In genomic region chr13:57269614-57270013, GRCm38 (mm10) we compare ENCODE assay signal across 8 mouse cellular contexts.
DNase-seq lines count a peak whose midpoint lies in the region; ATAC-seq lines count a peak whose summit lies in the region.

No protein-coding gene starts in this region.

- no peaks in the 10 kb centered on the region for H3K9me3 ChIP-seq in forebrain, embryonic 11.5 days (ENCODE audit: control insufficient read depth, low read length)
- H3K9me3 ChIP-seq in intestine, embryonic 14.5 days (ENCODE audit: control insufficient read depth, low read length), result no peaks in the 10 kb centered on the region

- H3K36me3 ChIP-seq in forebrain, embryonic 11.5 days (ENCODE audit: control insufficient read depth, insufficient read depth, low read length), result no peaks in the 10 kb centered on the region
- H3K36me3 ChIP-seq in intestine, embryonic 14.5 days (ENCODE audit: control insufficient read depth, insufficient read depth, low read length), result no peaks in the 10 kb centered on the region

- no peaks in the 10 kb centered on the region for H3K27me3 ChIP-seq in forebrain, embryonic 11.5 days (ENCODE audit: control insufficient read depth, insufficient read depth, low read length)
- no peaks in the 10 kb centered on the region for H3K27me3 ChIP-seq in intestine, embryonic 14.5 days (replicated peaks; ENCODE audit: control insufficient read depth, insufficient read depth, low read length)

- no peak overlapping the region for H3K4me2 ChIP-seq in forebrain, embryonic 11.5 days (ENCODE audit: low read depth, low read length, severe bottlenecking)
- H3K4me2 ChIP-seq in intestine, embryonic 14.5 days (ENCODE audit: low read length), result no peak overlapping the region

- ATAC-seq in forebrain, embryonic 11.5 days (replicated peaks; ENCODE audit: low FRiP score), result peak; percentile 42; the same call in 1 of the 2 replicates
- ATAC-seq in intestine, embryonic 14.5 days (replicated peaks; ENCODE audit: low FRiP score, low TSS enrichment, low read depth), result peak; percentile 72

- no peaks in the 10 kb centered on the region for H3K4me1 ChIP-seq in forebrain, embryonic 11.5 days (replicated peaks; ENCODE audit: control insufficient read depth, insufficient read depth, low read length)
- H3K4me1 ChIP-seq in intestine, embryonic 14.5 days (replicated peaks; ENCODE audit: control insufficient read depth, insufficient read depth, low read length), result no peaks in the 10 kb centered on the region

- no peak overlapping the region for H3K9ac ChIP-seq in forebrain, embryonic 11.5 days (ENCODE audit: low read length)
- no peak overlapping the region for H3K9ac ChIP-seq in intestine, embryonic 14.5 days (ENCODE audit: low read length)

- no peak overlapping the region for H3K27ac ChIP-seq in forebrain, embryonic 11.5 days (ENCODE audit: low read depth, low read length)
- H3K27ac ChIP-seq in intestine, embryonic 14.5 days (ENCODE audit: low read depth), result no peak overlapping the region

- WGBS in forebrain, embryonic 11.5 days, result 13% methylated on average over 8 of the region's 8 CpGs
- WGBS in intestine, embryonic 14.5 days, result 13% methylated on average over 8 of the region's 8 CpGs

- H3K4me3 ChIP-seq in forebrain, embryonic 11.5 days (ENCODE audit: low read depth, low read length), result no peak overlapping the region
- no peak overlapping the region for H3K4me3 ChIP-seq in intestine, embryonic 14.5 days (ENCODE audit: low read depth, low read length)

- DNase-seq in right cerebral cortex, adult 18-20 months, result peak; percentile 24
- DNase-seq in right cerebral cortex, postnatal 25 days, result no peak
- peak; percentile 42 to 50 for DNase-seq in adrenal gland, postnatal 36 days
- peak; percentile 80 for DNase-seq in forebrain, embryonic 11.5 days (ENCODE audit: low spot score)
- DNase-seq in intestine, embryonic 14.5 days (ENCODE audit: low spot score), result peak; percentile 83
- peak; percentile 3 to 7 for DNase-seq in lung, adult 18-20 months
- peak; percentile 87 for DNase-seq in retina, embryonic 14.5 days (ENCODE audit: low spot score)
- DNase-seq in urinary bladder, postnatal 10 days (ENCODE audit: low spot score), result no peak

Comparison
In these comparisons a context has a peak if more than half of its experiments do, and no peak if none do; other contexts are left out.
1. DNase-seq: peak in right cerebral cortex, adult 18-20 months (single experiment), adrenal gland, postnatal 36 days (2 of 2), forebrain, embryonic 11.5 days (single experiment), intestine, embryonic 14.5 days (single experiment), lung, adult 18-20 months (2 of 2) and retina, embryonic 14.5 days (single experiment); none in right cerebral cortex, postnatal 25 days (single experiment) and urinary bladder, postnatal 10 days (single experiment).